Mouse (Mus musculus) MEL (cell line): ENCODE data around the gene Lrrc4b.

Source experiments
- CHD2 ChIP-seq: IDR thresholded peaks from 2 replicates; pipeline ENCODE4 v1.6.1; 2011; ENCODE audit warnings: low read length, improper control_type of control experiment
- GABPA ChIP-seq: IDR thresholded peaks from 2 replicates; pipeline ENCODE4 v1.6.1; 2012; ENCODE audit warnings: low read depth, mild to moderate bottlenecking, inconsistent platforms, low read length, improper control_type of control experiment, moderate library complexity
- MAFK ChIP-seq: IDR thresholded peaks from 2 replicates; pipeline ENCODE4 v1.6.1; 2011; ENCODE audit warnings: low read depth, mild to moderate bottlenecking, low read length, improper control_type of control experiment, borderline replicate concordance
- MYC ChIP-seq: IDR thresholded peaks from 2 replicates; pipeline ENCODE4 v1.6.1; 2011; ENCODE audit warnings: low read depth, mild to moderate bottlenecking, low read length, improper control_type of control experiment, moderate library complexity
- POLR2A ChIP-seq, 2 experiments: IDR thresholded peaks; 2 replicates each; pipeline ENCODE4 v1.6.1; 2011 to 2012; ENCODE audit warnings: low read length in 2 of 2, mild to moderate bottlenecking in 2 of 2, control low read depth in 1 of 2, improper control_type of control experiment in 1 of 2, low read depth in 1 of 2, moderate library complexity in 1 of 2; ENCODE audit not compliant: control insufficient read depth in 1 of 2, insufficient read depth in 1 of 2, poor library complexity in 1 of 2
- TBP ChIP-seq: IDR thresholded peaks from 2 replicates; pipeline ENCODE4 v1.8.0; 2011; ENCODE audit warnings: low read depth, low read length, improper control_type of control experiment
- ZC3H11A ChIP-seq: IDR thresholded peaks from 2 replicates; pipeline ENCODE4 v1.6.1; 2012; ENCODE audit warnings: low read depth, mild to moderate bottlenecking, inconsistent platforms, low read length, improper control_type of control experiment
- ZNF384 ChIP-seq: IDR thresholded peaks from 2 replicates; pipeline ENCODE4 v1.6.1; 2012; ENCODE audit warnings: low read depth, mild to moderate bottlenecking, inconsistent platforms, low read length, improper control_type of control experiment

- TF ChIP-seq MYC (no peak), ZC3H11A (no peak), CHD2 (no peak), TBP (no peak), POLR2A (IDR thresholded peaks at IDR 0.05; ENCODE audit: control insufficient read depth in 1 of 2, insufficient read depth in 1 of 2, low read depth in 1 of 2, low read length in 2 of 2, poor library complexity in 1 of 2) (no peak), GABPA (no peak), ZNF384 (no peak), MAFK (no peak)
Observed at GRCm38 (mm10) chr7:44495086-44495485, 66.3 kb downstream of the Lrrc4b start.
